Mouse (Mus musculus): ENCODE results near the gene Ptpn14. TPM values are rescaled to one million over a fixed set of nuclear protein-coding genes. Genes with fewer than 3 reads are reported as not detected.

Ptpn14 gene
- total and polyA plus RNA-seq, 2 experiments from 2014 or later = 4.2 to 23.5 TPM

- ATAC-seq (ENCODE audit: insufficient read depth, low read depth) (0 out of 2 replicates have a peak, but pooled peaks have one; percentile 28), DNase-seq (ENCODE audit: low spot score) (no peak)
- Histone ChIP-seq H3K27ac (ENCODE audit: low read depth) (peak overlapping the region; percentile 75), H3K9me3 (replicated peaks; ENCODE audit: control insufficient read depth, low read length) (no peaks in the 10 kb centered on the region), H3K9ac (replicated peaks; ENCODE audit: low read depth, low read length) (no peak overlapping the region), H3K4me3 (ENCODE audit: low read depth, low read length) (no peak overlapping the region), H3K27me3 (ENCODE audit: control insufficient read depth, insufficient read depth, low read length) (no peaks in the 10 kb centered on the region), H3K4me1 (ENCODE audit: control insufficient read depth, insufficient read depth) (peaks cover 18% of the 10 kb centered on the region; the same call in 1 of the 2 replicates), H3K36me3 (replicated peaks; ENCODE audit: control insufficient read depth, insufficient read depth, low read length) (peaks cover 30% of the 10 kb centered on the region), H3K4me2 (ENCODE audit: low read depth, low read length) (no peak overlapping the region)
- TF ChIP-seq CTCF (IDR thresholded peaks at IDR 0.05; ENCODE audit: low read depth) (no peak), EP300 (IDR thresholded peaks at IDR 0.05; ENCODE audit: low read depth) (no peak)
- 56% methylated on average over 6 of the region's 6 CpGs for WGBS
Observed at GRCm38 (mm10) chr1:189899526-189899925, 171.5 kb downstream of the Ptpn14 start.

GRCm38 (mm10) chr1:189902413-189902812 lies 174.3 kb downstream of the Ptpn14 start:
- peaks cover 4% of the 10 kb centered on the region; the same call in 1 of the 2 replicates for H3K36me3 ChIP-seq (replicated peaks; ENCODE audit: control insufficient read depth, insufficient read depth, low read length)

GRCm38 (mm10) chr1:189903169-189903568 lies 175.1 kb downstream of the Ptpn14 start:
- H3K27me3 ChIP-seq (ENCODE audit: control insufficient read depth, insufficient read depth, low read length) = no peaks in the 10 kb centered on the region
- H3K4me3 ChIP-seq (ENCODE audit: low read depth, low read length) = no peak overlapping the region
- peaks cover 18% of the 10 kb centered on the region; the same call in 1 of the 2 replicates for H3K4me1 ChIP-seq (ENCODE audit: control insufficient read depth, insufficient read depth)
- DNase-seq (ENCODE audit: low spot score) (no peak), ATAC-seq (ENCODE audit: insufficient read depth, low read depth) (no peak)
- H3K9ac ChIP-seq (replicated peaks; ENCODE audit: low read depth, low read length) = no peak overlapping the region
- H3K27ac ChIP-seq (ENCODE audit: low read depth) = no peak overlapping the region
- 56% methylated on average over 11 of the region's 11 CpGs for WGBS
- no peaks in the 10 kb centered on the region for H3K9me3 ChIP-seq (replicated peaks; ENCODE audit: control insufficient read depth, low read length)
- H3K36me3 ChIP-seq (replicated peaks; ENCODE audit: control insufficient read depth, insufficient read depth, low read length) = peaks cover 5% of the 10 kb centered on the region
- H3K4me2 ChIP-seq (ENCODE audit: low read depth, low read length) = no peak overlapping the region
- TF ChIP-seq EP300 (IDR thresholded peaks at IDR 0.05; ENCODE audit: low read depth) (no peak), CTCF (IDR thresholded peaks at IDR 0.05; ENCODE audit: low read depth) (no peak)

More at GRCm38 (mm10) chr1:189902413-189902812, 174.3 kb downstream of the Ptpn14 start:
- DNase-seq (ENCODE audit: low spot score) = no peak
- no peak overlapping the region for H3K27ac ChIP-seq (ENCODE audit: low read depth)
- ATAC-seq (ENCODE audit: insufficient read depth, low read depth) = no peak
- no peaks in the 10 kb centered on the region for H3K9me3 ChIP-seq (replicated peaks; ENCODE audit: control insufficient read depth, low read length)
- no peaks in the 10 kb centered on the region for H3K27me3 ChIP-seq (ENCODE audit: control insufficient read depth, insufficient read depth, low read length)
- no peak overlapping the region for H3K4me2 ChIP-seq (ENCODE audit: low read depth, low read length)
- peaks cover 18% of the 10 kb centered on the region; the same call in 1 of the 2 replicates for H3K4me1 ChIP-seq (ENCODE audit: control insufficient read depth, insufficient read depth)
- 82% methylated on average over 9 of the region's 9 CpGs for WGBS
- H3K9ac ChIP-seq (replicated peaks; ENCODE audit: low read depth, low read length) = no peak overlapping the region
- H3K4me3 ChIP-seq (ENCODE audit: low read depth, low read length) = no peak overlapping the region
- TF ChIP-seq CTCF (IDR thresholded peaks at IDR 0.05; ENCODE audit: low read depth) (no peak), EP300 (IDR thresholded peaks at IDR 0.05; ENCODE audit: low read depth) (no peak)

- H3K4me3 ChIP-seq (ENCODE audit: low read depth, low read length) = no peak overlapping the region
- WGBS = 20% methylated on average over 13 of the region's 13 CpGs
- H3K9me3 ChIP-seq (replicated peaks; ENCODE audit: control insufficient read depth, low read length) = no peaks in the 10 kb centered on the region
- peak overlapping the region; percentile 87 for H3K27ac ChIP-seq (ENCODE audit: low read depth)
- no peaks in the 10 kb centered on the region for H3K27me3 ChIP-seq (ENCODE audit: control insufficient read depth, insufficient read depth, low read length)
- peaks cover 8% of the 10 kb centered on the region for H3K36me3 ChIP-seq (replicated peaks; ENCODE audit: control insufficient read depth, insufficient read depth, low read length)
- TF ChIP-seq EP300 (IDR thresholded peaks at IDR 0.05; ENCODE audit: low read depth) (peak; percentile 48; the same call in 1 of the 2 replicates), CTCF (IDR thresholded peaks at IDR 0.05; ENCODE audit: low read depth) (no peak)
- peaks cover 38% of the 10 kb centered on the region for H3K4me1 ChIP-seq (ENCODE audit: control insufficient read depth, insufficient read depth)
- peak overlapping the region; percentile 18; the same call in 1 of the 2 replicates for H3K4me2 ChIP-seq (ENCODE audit: low read depth, low read length)
- H3K9ac ChIP-seq (replicated peaks; ENCODE audit: low read depth, low read length) = no peak overlapping the region
- DNase-seq (ENCODE audit: low spot score) = peak; percentile 90
- ATAC-seq (ENCODE audit: insufficient read depth, low read depth) = peak; percentile 85
Observed at GRCm38 (mm10) chr1:189910685-189911345, 182.7 kb downstream of the Ptpn14 start.

- Histone ChIP-seq H3K4me1 (ENCODE audit: control insufficient read depth, insufficient read depth) (peaks cover 44% of the 10 kb centered on the region), H3K27me3 (ENCODE audit: control insufficient read depth, insufficient read depth, low read length) (no peaks in the 10 kb centered on the region), H3K4me3 (ENCODE audit: low read depth, low read length) (no peak overlapping the region), H3K9ac (replicated peaks; ENCODE audit: low read depth, low read length) (no peak overlapping the region), H3K4me2 (ENCODE audit: low read depth, low read length) (no peak overlapping the region), H3K9me3 (replicated peaks; ENCODE audit: control insufficient read depth, low read length) (no peaks in the 10 kb centered on the region), H3K27ac (ENCODE audit: low read depth) (0 out of 2 replicates have a peak overlapping the region, but pooled peaks have one; percentile 26), H3K36me3 (replicated peaks; ENCODE audit: control insufficient read depth, insufficient read depth, low read length) (peaks cover 6% of the 10 kb centered on the region)
- TF ChIP-seq CTCF (IDR thresholded peaks at IDR 0.05; ENCODE audit: low read depth) (no peak), EP300 (IDR thresholded peaks at IDR 0.05; ENCODE audit: low read depth) (no peak)
- ATAC-seq (ENCODE audit: insufficient read depth, low read depth) (no peak), DNase-seq (ENCODE audit: low spot score) (no peak)
- 76% methylated on average over 21 of the region's 21 CpGs for WGBS
Observed at GRCm38 (mm10) chr1:189913093-189913760, 185.2 kb downstream of the Ptpn14 start.
